Mouse (Mus musculus) c-Kit-positive CD71-positive TER-119-positive erythroid progenitor cells, embryonic 14.5 days (primary cell): ENCODE results near the gene 5430403G16Rik.
"Not testable (repeated sequence)": the region's sequence is repeated elsewhere in the genome, so short reads cannot be mapped to it uniquely, and the experiment has no call there.

ENCODE experiments used
- DNase-seq: peaks from one replicate; pipeline ENCODE4 v3.0.0-alpha.2; 2013; ENCODE audit warnings: low spot score

Gene 5430403G16Rik

DNA sequence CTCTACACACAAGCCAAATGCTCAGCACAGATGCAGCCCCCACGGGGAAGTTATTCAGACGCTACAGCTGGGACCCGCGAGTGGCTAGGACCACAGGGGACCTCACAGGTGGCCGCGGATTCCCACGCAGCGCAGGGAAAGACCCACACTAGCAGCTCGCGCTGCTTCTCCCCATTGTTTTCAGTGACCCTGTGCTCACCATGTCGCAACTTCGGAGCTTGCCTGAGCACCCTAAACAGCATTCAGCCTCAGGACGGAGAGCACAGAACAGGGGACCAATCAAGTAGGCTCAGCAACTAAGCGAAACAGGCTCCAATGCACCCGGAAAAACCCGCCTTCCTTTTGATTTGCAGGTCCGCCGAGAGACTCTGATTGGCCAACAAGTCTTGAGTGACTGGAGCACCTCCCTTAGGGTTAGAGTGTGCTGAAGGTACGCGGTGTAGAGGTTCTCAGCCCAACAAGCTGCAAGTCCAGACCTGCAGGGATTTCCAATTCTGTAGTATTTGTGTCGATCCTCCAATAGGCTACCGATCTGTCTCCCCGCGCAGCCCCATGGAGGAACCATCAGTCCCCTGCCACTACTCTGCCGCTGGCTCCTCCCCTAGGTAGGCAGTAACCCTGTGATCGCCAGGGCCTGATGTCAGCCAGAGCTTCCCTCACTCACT is at the start of gene 5430403G16Rik:
Gene 5430403G16Rik, minus strand, starts transcription at position 505 of the 665 bp plus-strand sequence.
- peak; percentile 83 for DNase-seq

DNA sequence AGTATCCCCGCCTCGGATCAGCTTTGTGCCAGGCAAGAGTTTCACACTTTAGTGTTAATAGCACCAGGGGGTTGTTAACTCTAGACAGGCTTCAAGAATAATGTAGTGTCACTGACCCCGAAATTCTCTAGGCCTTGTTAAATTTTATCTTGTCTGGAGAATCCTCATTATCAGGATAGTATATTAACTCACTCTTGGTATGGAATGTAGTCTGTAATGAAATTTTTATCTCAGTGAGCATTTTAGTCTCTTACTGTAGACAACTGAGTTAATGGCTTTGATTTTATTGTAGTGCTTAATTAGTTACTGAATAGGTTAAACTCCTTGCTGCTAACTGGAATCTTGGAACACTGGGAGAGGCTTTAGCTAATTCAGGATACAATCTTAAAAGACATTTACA is 26.5 kb upstream of the 5430403G16Rik start:
- not testable (repeated sequence) for DNase-seq

DNA sequence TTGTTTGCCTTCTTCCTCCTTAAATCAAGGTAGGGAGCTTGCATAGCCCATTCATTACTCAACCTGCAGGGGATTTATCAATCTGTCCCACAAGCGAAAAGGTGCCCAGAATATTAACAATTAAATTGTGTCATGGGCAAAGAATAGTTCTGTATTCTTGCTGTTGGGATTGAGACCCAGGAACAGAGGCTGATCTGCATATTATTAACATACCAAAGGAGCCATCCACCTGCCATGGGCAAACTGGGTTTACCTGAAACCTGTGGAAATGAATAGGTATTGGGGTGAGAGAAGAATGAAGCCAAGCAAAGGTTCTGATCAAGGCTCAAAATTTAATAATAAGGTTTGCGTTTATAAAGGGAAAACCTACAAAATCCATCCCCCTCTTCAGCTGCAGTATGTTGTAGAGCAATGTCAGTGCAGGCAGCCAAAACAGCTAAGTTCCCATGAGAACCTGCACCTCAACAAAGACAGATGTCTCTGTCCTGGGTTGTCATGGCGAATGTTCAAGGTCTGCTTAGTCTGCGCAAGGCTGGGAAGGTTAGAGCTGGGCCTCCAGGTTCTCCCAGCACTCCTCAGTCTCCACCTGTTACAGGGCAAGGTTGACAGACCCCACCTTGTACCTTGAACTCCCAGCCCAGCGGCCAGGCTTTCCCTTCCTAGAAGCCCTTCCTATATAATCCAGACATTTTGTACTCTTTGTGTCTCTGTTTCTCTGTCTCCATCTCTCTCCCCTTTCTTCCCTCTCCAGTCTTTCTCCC is 544 bp upstream of the 5430403G16Rik start:
- DNase-seq: not testable (repeated sequence)

DNA sequence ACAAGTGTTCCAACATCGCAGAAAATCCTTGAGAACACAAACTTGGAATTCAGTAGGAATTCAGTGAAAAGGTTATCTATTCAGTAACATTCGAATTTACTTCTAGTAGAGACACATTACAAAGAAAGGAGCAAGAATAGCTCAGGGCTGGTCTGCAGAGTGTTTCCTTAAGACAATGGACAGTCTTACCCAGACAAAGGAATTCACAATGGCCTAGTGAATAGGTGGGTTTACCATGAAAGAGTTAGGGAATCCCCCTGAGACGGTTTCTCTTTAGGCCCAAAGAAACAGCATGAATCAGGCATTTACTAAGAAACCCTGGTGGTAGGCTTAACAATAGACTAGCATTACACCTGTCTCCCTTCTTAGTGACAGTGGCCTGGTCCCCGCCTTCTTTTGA is 7.9 kb downstream of the 5430403G16Rik start:
- DNase-seq: no peak
